Mouse (Mus musculus) MEL (cell line): ENCODE data around the gene Herpud1.

Source experiments
- CHD1 ChIP-seq: IDR thresholded peaks from 2 replicates; pipeline ENCODE4 v1.6.1; 2012; ENCODE audit warnings: low read depth, mild to moderate bottlenecking, inconsistent platforms, low read length, improper control_type of control experiment
- CTCF ChIP-seq, 3 experiments: IDR thresholded peaks in 2 of 3; conservative IDR thresholded peaks in 1 of 3; 2 replicates each; pipeline ENCODE4 v1.5.1; 2011 to 2012; ENCODE audit warnings: low read length in 3 of 3, low read depth in 2 of 3, mild to moderate bottlenecking in 2 of 3, improper control_type of control experiment in 1 of 3, inconsistent platforms in 1 of 3, mixed read lengths in 1 of 3, moderate library complexity in 1 of 3; ENCODE audit not compliant: control insufficient read depth in 1 of 3, insufficient read depth in 1 of 3, poor library complexity in 1 of 3, severe bottlenecking in 1 of 3
- POLR2A ChIP-seq, 2 experiments: IDR thresholded peaks; 2 replicates each; pipeline ENCODE4 v1.6.1; 2011 to 2012; ENCODE audit warnings: low read length in 2 of 2, mild to moderate bottlenecking in 2 of 2, control low read depth in 1 of 2, improper control_type of control experiment in 1 of 2, low read depth in 1 of 2, moderate library complexity in 1 of 2; ENCODE audit not compliant: control insufficient read depth in 1 of 2, insufficient read depth in 1 of 2, poor library complexity in 1 of 2
- TBP ChIP-seq: IDR thresholded peaks from 2 replicates; pipeline ENCODE4 v1.8.0; 2011; ENCODE audit warnings: low read depth, low read length, improper control_type of control experiment

GRCm38 (mm10) chr8:94384166-94384565, 2.1 kb upstream of the Herpud1 start:
- TF ChIP-seq POLR2A (IDR thresholded peaks at IDR 0.05; ENCODE audit: control insufficient read depth in 1 of 2, insufficient read depth in 1 of 2, low read depth in 1 of 2, low read length in 2 of 2, poor library complexity in 1 of 2), result no peak
- TF ChIP-seq CHD1, result no peak
- TF ChIP-seq CTCF (IDR thresholded peaks at IDR 0.05 in 2 of 3, conservative IDR thresholded peaks at IDR 0.05 in 1 of 3; ENCODE audit: control insufficient read depth in 1 of 3, insufficient read depth in 1 of 3, low read depth in 2 of 3, low read length in 3 of 3, poor library complexity in 1 of 3, severe bottlenecking in 1 of 3), result no peak
- TF ChIP-seq TBP, result no peak
